Mouse (Mus musculus) CH12.LX (cell line): Measurements from ENCODE around the gene Nectin2. TPM values are rescaled to one million over a fixed set of nuclear protein-coding genes. Genes with fewer than 3 reads are reported as not detected.

ENCODE experiments used
- DNase-seq: peaks from one replicate; pipeline ENCODE4 v3.0.0-alpha.2; 2013; ENCODE audit errors: extremely low read depth
- H3K27ac ChIP-seq: 2 replicates; pipeline ENCODE4 v1.5.1; 2012; ENCODE audit warnings: low read depth, mild to moderate bottlenecking, control low read depth, moderate library complexity; ENCODE audit not compliant: insufficient read depth
- H3K27me3 ChIP-seq: replicated peaks from 2 replicates; pipeline ENCODE3; 2012; ENCODE audit warnings: inconsistent platforms
- H3K36me3 ChIP-seq, 2 experiments: replicated peaks in 1 of 2; 2 replicates each; pipeline versions ENCODE3 to v1.6.1; 2012; ENCODE audit warnings: inconsistent platforms in 1 of 2, low read length in 1 of 2, mild to moderate bottlenecking in 1 of 2, mixed read lengths in 1 of 2, moderate library complexity in 1 of 2; ENCODE audit not compliant: control insufficient read depth in 1 of 2, insufficient read depth in 1 of 2
- H3K4me1 ChIP-seq, 2 experiments: 2 replicates each; pipeline ENCODE4 v1.6.1; 2012; ENCODE audit warnings: inconsistent platforms in 1 of 2, moderate library complexity in 1 of 2; ENCODE audit not compliant: insufficient read depth in 2 of 2, control insufficient read depth in 1 of 2
- H3K4me2 ChIP-seq: 2 replicates; pipeline ENCODE4 v1.6.1; 2012; ENCODE audit warnings: low read depth, mild to moderate bottlenecking, control low read depth; ENCODE audit not compliant: poor library complexity, insufficient read depth, severe bottlenecking
- H3K4me3 ChIP-seq, 3 experiments: fragments of 150-350 bp in 1 of 3; sonication (generic) in 1 of 3; replicated peaks in 1 of 3; 2 replicates each; pipeline versions ENCODE3 to v1.5.1; 2011 to 2012; ENCODE audit warnings: low read depth in 2 of 3, low read length in 2 of 3, mild to moderate bottlenecking in 2 of 3, moderate library complexity in 2 of 3, control low read depth in 1 of 3, improper control_type of control experiment in 1 of 3, inconsistent platforms in 1 of 3, mixed read lengths in 1 of 3; ENCODE audit not compliant: poor library complexity in 1 of 3
- H3K79me2 ChIP-seq: replicated peaks from 2 replicates; pipeline ENCODE4 v1.6.1; 2012; ENCODE audit warnings: mild to moderate bottlenecking, moderate library complexity; ENCODE audit not compliant: control insufficient read depth, poor library complexity, insufficient read depth, severe bottlenecking; ENCODE audit errors: extremely low read depth
- H3K9ac ChIP-seq: 2 replicates; pipeline ENCODE4 v1.6.1; 2012; ENCODE audit warnings: low read depth, mild to moderate bottlenecking, control low read depth, moderate library complexity; ENCODE audit not compliant: insufficient read depth
- H3K9me3 ChIP-seq: replicated peaks from 2 replicates; pipeline ENCODE3; 2012; ENCODE audit warnings: low read length, inconsistent platforms, mixed read lengths
- CTCF ChIP-seq, 2 experiments: IDR thresholded peaks in 1 of 2; conservative IDR thresholded peaks in 1 of 2; 2 replicates each; pipeline ENCODE4 v1.5.1; 2011 to 2012; ENCODE audit warnings: low read depth in 2 of 2, low read length in 2 of 2, improper control_type of control experiment in 1 of 2, inconsistent platforms in 1 of 2, mild to moderate bottlenecking in 1 of 2, moderate library complexity in 1 of 2
- EP300 ChIP-seq: IDR thresholded peaks from 2 replicates; pipeline ENCODE4 v1.6.1; 2011; ENCODE audit warnings: low read length, improper control_type of control experiment
- ETS1 ChIP-seq: conservative IDR thresholded peaks from 2 replicates; pipeline ENCODE4 v1.6.1; 2012; ENCODE audit warnings: low read depth, mild to moderate bottlenecking, inconsistent platforms, low read length, improper control_type of control experiment, moderate library complexity
- GABPA ChIP-seq: IDR thresholded peaks from 2 replicates; pipeline ENCODE4 v1.6.1; 2012; ENCODE audit warnings: low read depth, low read length, improper control_type of control experiment, inconsistent platforms; ENCODE audit not compliant: insufficient replicate concordance
- HCFC1 ChIP-seq: IDR thresholded peaks from 2 replicates; pipeline ENCODE4 v1.6.1; 2012; ENCODE audit warnings: low read depth, mild to moderate bottlenecking, inconsistent platforms, low read length, improper control_type of control experiment
- JUN ChIP-seq: IDR thresholded peaks from 2 replicates; pipeline ENCODE4 v1.6.1; 2011; ENCODE audit warnings: low read depth, mild to moderate bottlenecking, low read length, improper control_type of control experiment, moderate library complexity; ENCODE audit not compliant: insufficient read depth
- JUND ChIP-seq: conservative IDR thresholded peaks from 2 replicates; pipeline ENCODE4 v1.6.1; 2011; ENCODE audit warnings: low read depth, low read length, improper control_type of control experiment
- MAX ChIP-seq: IDR thresholded peaks from 2 replicates; pipeline ENCODE4 v1.6.1; 2011; ENCODE audit warnings: low read length, improper control_type of control experiment
- NELFE ChIP-seq: IDR thresholded peaks from 2 replicates; pipeline ENCODE4 v1.6.1; 2011; ENCODE audit warnings: low read depth, low read length, improper control_type of control experiment
- PAX5 ChIP-seq: IDR thresholded peaks from 2 replicates; pipeline ENCODE4 v1.6.1; 2012; ENCODE audit warnings: low read length, inconsistent platforms, mixed read lengths
- POLR2AphosphoS2 ChIP-seq: IDR thresholded peaks from 2 replicates; pipeline ENCODE4 v1.6.1; 2011; ENCODE audit warnings: low read depth, low read length, improper control_type of control experiment
- TBP ChIP-seq: conservative IDR thresholded peaks from 2 replicates; pipeline ENCODE4 v1.6.1; 2011; ENCODE audit warnings: low read depth, low read length, improper control_type of control experiment
- USF2 ChIP-seq: conservative IDR thresholded peaks from 2 replicates; pipeline ENCODE4 v1.6.1; 2011; ENCODE audit warnings: low read depth, low read length, improper control_type of control experiment
- ZC3H11A ChIP-seq: IDR thresholded peaks from 2 replicates; pipeline ENCODE4 v1.6.1; 2012; ENCODE audit warnings: low read depth, mild to moderate bottlenecking, inconsistent platforms, low read length, improper control_type of control experiment
- ZMIZ1 ChIP-seq: IDR thresholded peaks from 2 replicates; pipeline ENCODE4 v1.6.1; 2012; ENCODE audit warnings: low read depth, mild to moderate bottlenecking, inconsistent platforms, low read length, improper control_type of control experiment
- ZNF384 ChIP-seq: IDR thresholded peaks from 2 replicates; pipeline ENCODE4 v1.6.1; 2012; ENCODE audit warnings: low read depth, low read length, improper control_type of control experiment, inconsistent platforms
- dilution Hi-C: fragments of 300-500 bp; cut with MboI; formaldehyde crosslinking; loops from 2 replicates; pipeline ENCODE4 v1.14.3; 2020; ENCODE audit warnings: low sequenced_read_pairs; ENCODE audit not compliant: extremely low pct_unique_long_range_greater_than_20kb, extremely low pct_ligation_motif_present
- in situ Hi-C: fragments of 300-500 bp; cut with MboI; formaldehyde crosslinking; loops from 3 replicates; pipeline ENCODE4 v1.14.3; 2019; ENCODE audit warnings: low sequenced_read_pairs, low pct_ligation_motif_present, low pct_unique_long_range_greater_than_20kb, mixed read lengths
- polyA plus RNA-seq: library from polyadenylated mRNA; unstranded; fragments of >175 nt; gene quantifications from 2 replicates; pipeline ENCODE4 v1.2.1, GENCODE M21; 2012; ENCODE audit warnings: low read depth; ENCODE audit not compliant: insufficient read length
- total RNA-seq, 2 experiments: library from RNA; depleted of rRNA; stranded (reverse); fragments of 300-350 nt in 1 of 2; fragments of >200 nt in 1 of 2; gene quantifications; 2 replicates each; pipeline ENCODE4 v1.2.3; 2012 to 2014

Nectin2 gene
- total and polyA plus RNA-seq, 3 experiments: 3.0 to 14.1 (median 6.3) TPM

DNA sequence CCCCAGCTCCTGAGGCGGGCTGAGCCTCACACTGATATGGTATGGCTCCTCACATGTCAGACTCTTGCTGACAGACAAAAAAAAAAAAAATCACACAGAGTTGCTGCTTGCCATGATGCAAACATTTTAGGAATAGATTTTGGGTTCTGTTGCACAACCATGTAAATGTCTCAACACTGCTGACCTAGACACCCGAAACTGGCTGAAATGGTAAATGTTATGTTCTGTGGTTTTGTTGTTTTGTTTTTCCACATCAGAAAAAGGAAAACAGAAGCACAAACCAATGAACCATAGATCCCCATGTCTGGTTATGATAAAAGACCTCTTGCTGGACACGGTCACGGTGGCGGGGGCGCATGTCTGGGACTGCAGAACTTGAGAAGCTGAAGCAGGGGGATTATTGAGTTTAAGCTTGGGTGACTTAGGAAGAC, 66.5 kb downstream of the Nectin2 start:
- DNase-seq: no peak
- no peaks in the 10 kb centered on the region for H3K27me3 ChIP-seq
- no peaks in the 10 kb centered on the region for H3K9me3 ChIP-seq
- peaks cover 2 to 18% of the 10 kb centered on the region in 2 experiments; a peak in 3 of 4 replicates for H3K4me1 ChIP-seq
- H3K79me2 ChIP-seq: no peaks in the 10 kb centered on the region
- H3K27ac ChIP-seq: no peak overlapping the region
- H3K9ac ChIP-seq: no peak overlapping the region
- peak overlapping the region; percentile 22; the same call in 1 of the 2 replicates for H3K4me2 ChIP-seq
- dilution Hi-C loops (no loop called here), in situ Hi-C loops (no loop called here)
- no peak overlapping the region for H3K4me3 ChIP-seq
- TF ChIP-seq NELFE (no peak), EP300 (0 out of 2 replicates have a peak, but pooled peaks have one; percentile 22), ETS1 (no peak), ZNF384 (0 out of 2 replicates have a peak, but pooled peaks have one; percentile 29)
- H3K36me3 ChIP-seq: no peaks in the 10 kb centered on the region

- H3K27me3 ChIP-seq: no peaks in the 10 kb centered on the region
- DNase-seq: no peak
- no peak overlapping the region for H3K9ac ChIP-seq
- in situ Hi-C loops: no loop called here
- peaks cover 2 to 18% of the 10 kb centered on the region in 2 experiments; a peak in 3 of 4 replicates for H3K4me1 ChIP-seq
- no peaks in the 10 kb centered on the region for H3K36me3 ChIP-seq
- H3K79me2 ChIP-seq: no peaks in the 10 kb centered on the region
- no peak overlapping the region for H3K4me3 ChIP-seq
- H3K27ac ChIP-seq: no peak overlapping the region
- TF ChIP-seq POLR2AphosphoS2 (no peak), MAX (no peak), GABPA (no peak), JUND (no peak), JUN (no peak), HCFC1 (no peak), CTCF (conservative IDR thresholded peaks at IDR 0.05 in 1 of 2, IDR thresholded peaks at IDR 0.05 in 1 of 2; ENCODE audit: low read depth in 2 of 2, low read length in 2 of 2) (no peak), ZC3H11A (no peak), ZMIZ1 (no peak), PAX5 (no peak), TBP (no peak), USF2 (no peak)
- no peaks in the 10 kb centered on the region for H3K9me3 ChIP-seq
- H3K4me2 ChIP-seq: no peak overlapping the region
- dilution Hi-C loops: no loop called here
Observed at GRCm38 (mm10) chr7:19682979-19683378, 67.3 kb downstream of the Nectin2 start.
